Mouse (Mus musculus) mammary gland, adult 2 months (tissue): ENCODE data around the gene Csn2. TPM values are rescaled to one million over a fixed set of nuclear protein-coding genes. Genes with fewer than 3 reads are reported as not detected.

Source experiments
- polyA plus RNA-seq: library from polyadenylated mRNA; depleted of rRNA; stranded (reverse); fragments of >200 nt; gene quantifications from 2 replicates; pipeline ENCODE4 v1.2.3, GENCODE M21; 2012; ENCODE audit warnings: low replicate concordance; rRNA removed

The Csn2 gene
- 0.10 and 0.30 TPM in 2 replicates for polyA plus RNA-seq

DNA sequence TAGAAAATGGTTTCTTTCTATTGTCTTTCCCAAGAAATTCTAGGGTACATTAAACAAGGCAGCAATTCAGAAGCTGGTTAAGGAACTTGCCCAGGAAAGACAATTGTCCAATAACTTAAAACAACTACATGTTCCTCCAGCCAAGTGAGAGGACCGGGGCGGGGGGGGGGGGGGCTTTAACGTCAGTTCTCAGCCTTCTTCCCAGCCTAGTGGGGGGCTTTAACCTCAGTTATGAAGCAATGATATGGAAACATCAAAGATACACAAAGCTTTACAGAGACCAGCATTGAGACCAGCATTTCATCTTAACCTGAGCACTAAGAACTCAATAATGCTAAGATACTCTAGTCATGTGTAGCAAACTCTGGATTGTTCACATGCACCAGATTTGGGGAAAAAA, at the start of gene Csn2:
Gene Csn2 (minus strand): TSS at position 101 of the 400 bp plus-strand sequence.

DNA sequence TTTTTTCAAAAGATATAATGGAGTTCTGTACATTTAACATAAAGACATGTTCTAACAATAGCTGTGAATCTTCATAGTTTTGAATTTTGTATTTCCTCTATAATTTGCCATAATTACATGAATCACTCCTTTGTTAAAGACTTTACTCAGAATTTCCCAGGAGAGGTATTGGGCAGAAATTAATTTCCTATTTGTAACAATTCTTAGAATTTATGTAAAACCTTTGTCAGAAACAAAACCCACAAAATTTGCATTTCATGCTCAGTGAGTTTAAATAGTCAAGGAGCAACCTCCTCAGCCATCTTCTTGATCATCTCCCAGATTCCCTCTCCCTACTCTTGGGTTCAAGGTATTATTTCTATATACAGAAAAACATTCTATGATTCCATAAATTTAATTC, 33.5 kb downstream of the Csn2 start, which contains the start of gene Csn1s1:
Gene Csn1s1 (plus strand): TSS at position 301 of the 400 bp plus-strand sequence.

Other genes starting within 250 kb of the Csn2 start
- gene Ugt2a2, start 217.4 kb downstream of the Csn2 start, polyA plus RNA-seq: not detected in 2 replicates
- not detected in 2 replicates for gene Gm43638, start 212.8 kb downstream of the Csn2 start, polyA plus RNA-seq
- gene Ugt2a1, start 208.8 kb downstream of the Csn2 start, polyA plus RNA-seq: not detected in 2 replicates
- gene Sult1b1, start 161.4 kb downstream of the Csn2 start, polyA plus RNA-seq: not detected in 2 replicates
- not detected in 2 replicates for gene Sult1d1, start 130.6 kb downstream of the Csn2 start, polyA plus RNA-seq
- not detected in 2 replicates for gene Sult1e1, start 108.0 kb downstream of the Csn2 start, polyA plus RNA-seq
- gene Csn1s1, start 33.4 kb downstream of the Csn2 start, polyA plus RNA-seq: 0.13 TPM in 1 of 2 replicates, not detected in the other
- not detected in 2 replicates for gene Csn1s2a, start 74.9 kb upstream of the Csn2 start, polyA plus RNA-seq
- gene Csn1s2b, start 108.5 kb upstream of the Csn2 start, polyA plus RNA-seq: not detected in 2 replicates
- gene Prr27, start 126.1 kb upstream of the Csn2 start, polyA plus RNA-seq: not detected in 2 replicates
- gene Odam, start 185.4 kb upstream of the Csn2 start, polyA plus RNA-seq: not detected in 2 replicates
- 43.5 and 106 TPM in 2 replicates for gene Csn3, start 225.9 kb upstream of the Csn2 start, polyA plus RNA-seq